Mouse (Mus musculus) limb, embryonic 14.5 days (tissue): Measurements from ENCODE around the gene A230072I06Rik. TPM values are rescaled to one million over a fixed set of nuclear protein-coding genes. Genes with fewer than 3 reads are reported as not detected.

Experiments
- ATAC-seq: fragments of 200-750 bp; cut with Nextera tagmentation; 2 replicates; pipeline ENCODE4 v1.8.0; 2017; ENCODE audit warnings: low read depth, moderate number of reproducible peaks, moderate TSS enrichment; ENCODE audit not compliant: low FRiP score
- DNase-seq: peaks from one replicate; pipeline ENCODE4 v3.0.0-alpha.2; 2015; ENCODE audit warnings: low spot score
- H3K27ac ChIP-seq: fragments of 300-500 bp; sonication (generic); replicated peaks from 2 replicates; pipeline ENCODE4 v1.5.1; 2014; ENCODE audit warnings: low read depth, mild to moderate bottlenecking, low read length, moderate library complexity, mixed read lengths
- H3K27me3 ChIP-seq: fragments of 300-500 bp; sonication (generic); 2 replicates; pipeline ENCODE4 v1.6.1; 2014; ENCODE audit warnings: low read length, mixed read lengths; ENCODE audit not compliant: control insufficient read depth, insufficient read depth
- H3K36me3 ChIP-seq: fragments of 300-500 bp; sonication (generic); 2 replicates; pipeline ENCODE4 v1.6.1; 2014; ENCODE audit warnings: mild to moderate bottlenecking, low read length, moderate library complexity, mixed read lengths; ENCODE audit not compliant: control insufficient read depth, insufficient read depth
- H3K4me1 ChIP-seq: fragments of 300-500 bp; sonication (generic); 2 replicates; pipeline ENCODE4 v1.6.1; 2014; ENCODE audit warnings: antibody characterized with exemption, low read length, mixed read lengths; ENCODE audit not compliant: control insufficient read depth, insufficient read depth
- H3K4me2 ChIP-seq: fragments of 300-500 bp; sonication (generic); replicated peaks from 2 replicates; pipeline ENCODE4 v1.6.1; 2014; ENCODE audit warnings: low read depth, mild to moderate bottlenecking, low read length, moderate library complexity; ENCODE audit not compliant: severe bottlenecking
- H3K4me3 ChIP-seq: fragments of 300-500 bp; sonication (generic); replicated peaks from 2 replicates; pipeline ENCODE4 v1.5.1; 2014; ENCODE audit warnings: low read length
- H3K9ac ChIP-seq: fragments of 300-500 bp; sonication (generic); 2 replicates; pipeline ENCODE4 v1.6.1; 2014; ENCODE audit warnings: mild to moderate bottlenecking, low read depth, low read length, moderate library complexity; ENCODE audit not compliant: severe bottlenecking
- H3K9me3 ChIP-seq: fragments of 300-500 bp; sonication (generic); 2 replicates; pipeline ENCODE4 v1.6.1; 2016; ENCODE audit warnings: low read length; ENCODE audit not compliant: control insufficient read depth
- POLR2A ChIP-seq: fragments of 200-500 bp; IDR thresholded peaks from 2 replicates; pipeline ENCODE4 v1.8.0; 2012; ENCODE audit warnings: inconsistent platforms, mild to moderate bottlenecking, moderate library complexity, borderline replicate concordance; ENCODE audit not compliant: insufficient read depth, insufficient read length; ENCODE audit errors: extremely low read depth
- WGBS: fragments of 180-500 bp; shearing (Covaris S2); extraction: QIAGEN DNeasy Blood & Tissue Kit; methylation state at CpG from one replicate; pipeline ENCODE4 v1.1.7; 2014; 5-methylcytosine and 5-hydroxymethylcytosine counted together
- polyA plus RNA-seq, 2 experiments: library from polyadenylated mRNA; depleted of rRNA in 1 of 2; stranded (reverse) in 1 of 2; unstranded in 1 of 2; fragments of >200 nt; fragmentation: Nextera tagmentation in 1 of 2; extraction: Ambion mirVana in 1 of 2; gene quantifications; 2 replicates each; pipeline versions ENCODE4 v1.2.1 to v1.2.3; 2012 to 2014

Gene A230072I06Rik
- polyA plus RNA-seq, 2 experiments: not detected

DNA sequence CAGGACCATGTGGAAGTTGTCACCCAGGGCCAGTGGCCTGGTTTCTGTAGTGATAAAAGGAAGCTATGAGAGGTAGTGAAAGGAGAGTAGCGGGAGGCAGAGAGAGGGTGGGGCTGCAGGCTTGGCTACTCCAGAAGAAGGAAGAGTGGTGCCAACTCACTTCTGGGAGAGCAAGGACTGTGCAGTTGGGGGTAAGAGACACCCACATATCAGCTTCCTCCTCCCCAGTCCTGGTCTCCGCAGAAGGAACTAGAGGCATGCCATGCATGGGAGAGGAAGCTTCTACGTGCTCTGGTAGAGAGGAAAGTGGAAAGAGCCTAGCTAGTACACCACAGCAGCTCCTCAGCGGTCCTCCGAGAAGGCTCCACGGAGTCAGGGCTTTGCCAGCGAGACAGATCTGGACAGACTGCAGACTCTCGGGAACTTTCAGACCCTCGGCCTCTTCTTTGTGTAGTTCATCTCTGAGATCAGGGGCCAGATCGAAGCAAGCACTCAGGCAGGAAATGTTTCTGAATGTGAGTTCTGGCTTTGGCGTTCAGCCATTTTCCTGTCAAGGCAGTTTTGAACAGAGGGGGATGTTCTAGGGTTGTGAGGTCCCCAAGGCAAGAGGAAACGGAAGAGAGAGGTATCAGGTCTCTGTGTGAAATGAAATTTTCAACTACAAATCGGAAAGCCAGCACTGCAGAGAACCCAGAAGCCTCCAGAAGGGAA is 1.0 kb downstream of the A230072I06Rik start:
- Histone ChIP-seq H3K27me3 (no peaks in the 10 kb centered on the region; the same call in 1 of the 2 replicates), H3K4me3 (no peak overlapping the region), H3K27ac (no peak overlapping the region), H3K4me2 (no peak overlapping the region), H3K9ac (no peak overlapping the region), H3K9me3 (no peaks in the 10 kb centered on the region), H3K4me1 (peaks cover 15% of the 10 kb centered on the region), H3K36me3 (no peaks in the 10 kb centered on the region)
- no peak for TF ChIP-seq POLR2A
- ATAC-seq (no peak), DNase-seq (no peak)
- WGBS: 69% methylated on average over 13 of the region's 13 CpGs

DNA sequence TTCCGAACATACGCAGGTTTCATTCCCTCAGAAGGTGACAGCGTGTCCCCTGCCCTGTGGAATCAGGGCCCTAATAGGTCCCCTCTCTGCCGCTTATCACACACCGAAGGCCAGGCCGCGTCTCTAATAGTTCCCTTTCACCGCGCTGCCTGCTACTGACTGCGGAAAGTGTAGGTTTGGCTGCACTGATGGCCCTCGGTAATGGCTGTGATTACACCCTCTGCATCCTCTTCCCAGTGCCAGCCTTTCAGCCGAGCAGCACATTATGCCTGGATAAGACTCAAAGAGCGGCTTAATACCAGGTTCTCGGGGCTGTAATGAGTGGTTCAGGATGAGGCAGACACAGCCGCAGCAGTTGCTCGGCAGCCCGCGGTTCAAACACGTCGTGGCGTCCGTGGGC is 3.5 kb downstream of the A230072I06Rik start:
- H3K27me3 ChIP-seq: no peaks in the 10 kb centered on the region; the same call in 1 of the 2 replicates
- no peak overlapping the region for H3K4me2 ChIP-seq
- no peaks in the 10 kb centered on the region for H3K36me3 ChIP-seq
- DNase-seq: no peak
- peaks cover 15% of the 10 kb centered on the region for H3K4me1 ChIP-seq
- 67% methylated on average over 22 of the region's 22 CpGs for WGBS
- TF ChIP-seq POLR2A: no peak
- no peak for ATAC-seq
- H3K9me3 ChIP-seq: no peaks in the 10 kb centered on the region
- H3K4me3 ChIP-seq: no peak overlapping the region
- no peak overlapping the region for H3K9ac ChIP-seq
- H3K27ac ChIP-seq: no peak overlapping the region

DNA sequence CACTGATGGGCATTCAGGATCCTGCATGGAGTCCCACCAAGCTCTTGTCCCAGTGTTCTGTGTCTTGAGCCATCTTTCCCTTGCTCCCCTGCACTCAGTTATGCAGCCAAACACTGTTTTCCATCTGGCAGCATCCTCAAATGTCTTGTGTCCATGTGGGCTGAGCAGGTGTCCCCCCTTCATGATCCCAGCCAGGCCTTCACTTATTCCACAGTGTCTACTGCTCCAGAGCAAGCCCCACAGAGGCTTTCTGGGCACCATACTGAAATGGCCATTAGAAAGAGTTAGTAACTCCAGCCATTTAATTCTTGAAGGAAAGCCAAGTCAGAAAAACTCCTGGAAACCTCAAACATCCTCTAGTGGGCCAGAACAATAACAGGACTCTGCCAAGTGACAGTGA is 11.9 kb downstream of the A230072I06Rik start:
- ATAC-seq (no peak), DNase-seq (no peak)
- H3K36me3 ChIP-seq: no peaks in the 10 kb centered on the region
- no peak overlapping the region for H3K4me2 ChIP-seq
- TF ChIP-seq POLR2A: no peak
- H3K9ac ChIP-seq: no peak overlapping the region
- H3K27ac ChIP-seq: no peak overlapping the region
- no peak overlapping the region for H3K4me3 ChIP-seq
- no peaks in the 10 kb centered on the region for H3K9me3 ChIP-seq
- H3K4me1 ChIP-seq: no peaks in the 10 kb centered on the region
- H3K27me3 ChIP-seq: no peaks in the 10 kb centered on the region

DNA sequence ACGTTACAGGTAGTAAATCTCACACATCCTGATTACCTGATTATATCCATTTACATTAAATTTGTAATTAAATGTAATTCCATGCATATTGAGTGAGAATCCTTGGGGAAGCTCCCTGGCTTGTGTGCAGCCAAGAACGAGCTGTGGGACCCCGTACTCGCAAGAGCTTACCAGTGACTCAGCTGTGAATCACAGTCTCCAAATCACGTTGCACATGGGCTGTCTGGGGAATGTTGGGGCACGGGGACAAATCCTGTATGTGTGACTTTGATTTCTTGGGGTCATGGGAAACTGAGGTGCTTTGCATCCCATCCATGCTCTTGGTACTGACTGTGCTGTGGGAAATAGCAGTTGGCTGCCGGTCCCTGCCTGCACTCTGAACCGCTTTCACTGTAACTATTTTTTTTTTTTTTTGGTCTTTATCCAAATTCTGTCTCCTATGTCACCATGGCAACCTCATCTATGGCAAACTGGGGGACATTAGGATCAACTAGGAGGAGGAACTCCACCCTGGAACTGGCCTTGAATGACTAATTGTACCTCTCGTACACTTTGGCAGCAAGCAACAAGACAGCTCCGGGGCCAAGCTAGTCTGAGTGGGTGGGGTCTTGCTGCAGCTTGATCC is 19.8 kb downstream of the A230072I06Rik start:
- no peak overlapping the region for H3K4me3 ChIP-seq
- no peaks in the 10 kb centered on the region for H3K27me3 ChIP-seq
- no peak overlapping the region for H3K9ac ChIP-seq
- no peaks in the 10 kb centered on the region for H3K4me1 ChIP-seq
- no peaks in the 10 kb centered on the region for H3K36me3 ChIP-seq
- DNase-seq (no peak), ATAC-seq (no peak)
- H3K4me2 ChIP-seq: no peak overlapping the region
- TF ChIP-seq POLR2A: no peak
- WGBS: 60% methylated on average over 10 of the region's 10 CpGs
- H3K9me3 ChIP-seq: no peaks in the 10 kb centered on the region
- H3K27ac ChIP-seq: no peak overlapping the region

DNA sequence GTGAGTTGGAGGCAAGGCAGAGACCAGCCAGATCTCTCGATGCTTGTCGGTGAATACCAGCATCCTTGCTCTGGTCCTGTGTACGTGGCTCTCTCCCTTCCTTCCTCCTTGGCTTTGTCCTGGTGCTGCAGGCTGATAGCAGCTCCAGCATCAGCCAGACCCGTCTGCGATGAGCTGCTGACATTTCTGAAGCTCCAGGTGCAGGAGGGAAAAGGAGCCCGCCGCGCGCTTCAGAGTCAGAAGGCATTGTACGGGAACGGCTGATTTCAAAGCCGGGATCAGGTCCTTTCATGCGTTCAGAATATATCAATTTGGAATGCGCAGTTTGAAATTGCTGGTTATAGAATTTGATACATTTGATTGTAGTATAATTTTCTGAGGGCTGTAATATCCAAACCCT is 23.4 kb downstream of the A230072I06Rik start:
- H3K4me2 ChIP-seq: no peak overlapping the region
- H3K9ac ChIP-seq: no peak overlapping the region
- 72% methylated on average over 14 of the region's 14 CpGs for WGBS
- H3K36me3 ChIP-seq: no peaks in the 10 kb centered on the region
- no peak overlapping the region for H3K4me3 ChIP-seq
- DNase-seq (no peak), ATAC-seq (no peak)
- H3K4me1 ChIP-seq: no peaks in the 10 kb centered on the region
- TF ChIP-seq POLR2A: no peak
- no peaks in the 10 kb centered on the region for H3K27me3 ChIP-seq
- H3K27ac ChIP-seq: no peak overlapping the region
- no peaks in the 10 kb centered on the region for H3K9me3 ChIP-seq
